Mouse (Mus musculus) fibroblast of lung, adult 2 months (primary cell): ENCODE data around the gene Tspan14.

Source experiments
- DNase-seq: peaks from one replicate; pipeline ENCODE4 v3.0.0-alpha.2; 2011; ENCODE audit warnings: low read depth

Gene Tspan14

GRCm38 (mm10) chr14:40975127-40975721 lies 8.6 kb upstream of the Tspan14 start:
- DNase-seq: no peak

- DNase-seq: no peak
Measured at GRCm38 (mm10) chr14:40968051-40968450, 1.4 kb upstream of the Tspan14 start.

DNA sequence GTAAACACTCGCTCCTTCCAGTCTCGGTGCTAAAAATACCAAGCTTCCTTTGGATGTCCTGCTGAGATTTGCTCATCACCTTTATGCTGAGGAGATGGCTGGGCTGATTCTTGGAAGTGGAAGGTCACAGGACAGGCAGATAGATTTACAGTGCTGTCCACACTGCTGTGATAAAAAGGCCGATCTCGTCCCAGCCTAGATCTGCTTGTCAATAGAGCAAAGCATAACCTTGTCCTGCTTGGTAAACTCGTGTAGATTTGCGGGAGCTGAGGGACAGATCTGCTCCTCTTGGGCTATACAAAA lies 942 bp upstream of the Tspan14 start:
- DNase-seq: no peak

DNA sequence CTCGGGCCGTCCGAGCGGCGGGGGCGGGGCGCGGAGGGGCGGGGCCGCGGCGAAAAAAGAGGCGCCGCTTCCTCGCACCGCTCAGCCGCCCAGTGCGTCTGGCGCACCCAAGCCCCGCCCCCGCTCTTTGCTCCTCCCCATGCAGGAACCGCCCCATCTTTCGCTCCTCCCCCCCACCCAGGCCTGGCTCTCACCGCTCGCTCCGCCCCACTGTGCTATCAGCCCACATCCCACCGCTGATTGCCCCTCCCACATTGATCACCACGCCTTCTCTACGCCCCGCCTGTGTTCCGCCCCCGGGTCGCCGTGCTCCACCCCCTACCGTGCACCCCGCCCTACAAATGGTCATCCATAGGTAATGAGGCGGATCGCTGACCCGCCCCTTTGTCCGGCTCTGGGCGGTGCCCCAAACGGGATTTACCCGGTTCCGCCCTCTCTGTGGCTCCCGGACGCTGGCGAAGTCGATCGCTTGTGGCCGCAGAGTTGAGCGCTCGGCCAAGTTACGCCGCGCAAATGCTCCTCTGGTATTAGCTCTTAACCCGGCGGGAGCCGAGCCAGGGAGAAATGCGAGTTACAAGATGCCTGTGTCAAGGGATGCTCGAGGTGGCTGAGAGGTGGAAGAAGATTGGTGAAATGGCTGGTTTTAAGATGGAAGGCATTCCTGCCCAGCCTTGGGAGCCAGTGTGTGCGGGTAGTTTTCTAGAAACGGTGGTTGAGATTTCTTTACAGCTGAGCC lies 423 bp upstream of the Tspan14 start:
- DNase-seq: peak; percentile 91

DNA sequence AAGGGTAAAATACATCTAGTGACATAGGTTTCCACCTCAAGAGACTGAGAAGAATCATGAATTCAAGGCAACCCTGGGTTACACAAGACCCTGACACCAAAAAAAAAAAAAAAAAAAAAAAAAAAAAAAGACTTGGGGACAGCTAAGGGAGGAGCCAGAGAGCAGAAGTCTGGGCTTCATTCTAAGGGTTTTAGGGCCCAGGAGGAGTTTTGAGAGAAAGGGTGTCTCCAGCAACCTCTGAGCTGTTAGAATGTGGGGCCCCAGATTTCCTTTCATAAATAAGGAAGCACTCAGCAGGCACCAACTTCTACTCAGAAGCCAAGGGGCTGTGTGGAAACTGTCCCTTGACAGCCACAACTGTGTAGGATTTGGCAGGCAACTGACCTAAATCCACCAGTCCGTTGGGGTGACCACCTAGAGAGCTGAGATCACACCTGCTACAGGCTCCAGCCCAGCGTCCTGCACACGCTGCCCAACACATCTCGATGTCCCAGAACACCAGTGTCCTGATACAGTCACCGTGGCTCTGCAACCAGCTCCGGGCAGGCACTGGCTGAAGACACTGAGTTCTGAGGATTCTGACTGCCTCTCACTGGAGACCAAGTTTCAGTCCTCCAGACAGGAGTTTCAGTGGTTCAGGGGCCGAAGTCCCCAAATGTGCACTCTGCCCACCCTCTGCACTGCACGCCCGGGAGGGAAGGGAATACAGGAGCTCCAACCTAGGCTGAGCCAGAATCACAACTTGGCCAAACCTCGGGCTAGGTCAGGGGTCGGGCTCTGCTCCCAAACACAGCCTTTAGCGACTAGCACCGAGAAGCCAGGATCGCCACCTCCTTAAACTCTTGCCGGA lies 875 bp downstream of the Tspan14 start:
- no peak for DNase-seq

GRCm38 (mm10) chr14:40964881-40965280 lies 1.7 kb downstream of the Tspan14 start:
- no peak for DNase-seq

DNA sequence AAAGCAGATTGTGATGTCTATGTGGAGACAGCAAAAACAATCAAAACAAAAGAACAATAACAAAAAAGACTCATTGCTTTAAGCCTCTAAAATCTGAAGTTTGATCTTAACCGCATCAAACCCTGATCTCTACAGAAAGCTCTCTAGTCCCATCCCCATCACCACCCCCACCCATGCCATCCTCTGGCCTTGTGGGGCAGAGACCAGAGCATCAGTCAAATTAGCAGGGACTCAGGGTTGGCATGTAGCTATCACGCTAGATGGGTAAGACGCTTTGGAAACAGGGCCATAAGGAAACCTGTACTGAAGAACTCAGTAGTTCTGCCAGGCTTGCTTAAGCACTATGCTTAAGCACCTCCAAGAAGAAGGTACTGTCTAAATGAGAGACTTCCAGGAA lies 2.4 kb downstream of the Tspan14 start:
- no peak for DNase-seq

DNA sequence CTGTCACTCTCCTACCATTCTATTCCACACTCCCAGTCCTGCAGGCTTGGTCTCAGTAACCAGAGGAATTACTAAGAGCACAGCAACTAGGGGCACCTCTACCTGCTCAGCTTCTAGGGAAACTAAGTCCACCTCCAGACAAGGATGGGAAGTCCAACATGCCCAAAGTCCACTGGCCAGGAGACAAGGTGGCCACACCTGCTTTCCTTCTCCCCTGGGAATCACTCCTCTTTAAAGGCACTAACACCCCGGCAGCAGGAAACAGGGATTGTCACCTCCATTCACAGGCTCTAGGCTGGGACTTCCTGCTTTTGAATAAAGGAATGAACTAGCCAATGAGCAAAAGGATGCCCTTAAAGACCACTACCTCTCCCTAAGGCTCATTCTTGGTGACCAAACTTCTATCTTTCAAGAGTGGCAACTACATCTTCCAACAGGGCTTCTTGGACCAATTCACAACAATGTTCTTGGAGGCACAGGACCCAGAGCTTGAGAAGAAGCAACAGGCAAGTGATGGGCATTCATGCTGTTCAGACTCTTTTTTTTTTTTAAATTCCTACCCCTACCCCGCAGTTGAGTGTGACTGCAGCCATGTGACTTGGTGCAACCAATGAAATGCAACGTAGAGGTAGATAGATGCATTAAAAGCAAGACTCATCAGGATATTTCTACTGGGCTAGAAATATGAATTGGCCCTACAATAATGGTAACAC lies 3.0 kb downstream of the Tspan14 start:
- DNase-seq: no peak

GRCm38 (mm10) chr14:40962365-40963290 lies 4.0 kb downstream of the Tspan14 start:
- DNase-seq: no peak

DNA sequence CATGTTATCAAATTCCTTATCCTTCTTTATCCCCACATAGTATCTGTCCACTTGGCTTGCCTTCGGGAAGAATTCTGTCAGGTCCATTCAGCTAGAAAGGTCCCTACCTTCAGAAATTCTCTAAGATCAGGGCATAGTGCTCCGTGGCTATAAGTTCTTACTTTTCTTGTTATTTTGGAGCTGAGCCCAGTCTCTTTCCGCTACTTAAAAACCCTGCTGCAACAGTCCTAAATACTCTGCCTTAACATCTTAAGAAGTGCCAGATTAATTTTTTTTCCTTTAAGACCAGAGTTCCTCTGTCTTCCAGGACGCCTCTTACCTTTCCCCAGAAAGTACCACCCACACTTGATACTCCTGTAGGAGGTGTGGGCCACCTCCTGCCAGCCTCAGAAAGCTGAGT lies 6.4 kb downstream of the Tspan14 start:
- no peak for DNase-seq

DNA sequence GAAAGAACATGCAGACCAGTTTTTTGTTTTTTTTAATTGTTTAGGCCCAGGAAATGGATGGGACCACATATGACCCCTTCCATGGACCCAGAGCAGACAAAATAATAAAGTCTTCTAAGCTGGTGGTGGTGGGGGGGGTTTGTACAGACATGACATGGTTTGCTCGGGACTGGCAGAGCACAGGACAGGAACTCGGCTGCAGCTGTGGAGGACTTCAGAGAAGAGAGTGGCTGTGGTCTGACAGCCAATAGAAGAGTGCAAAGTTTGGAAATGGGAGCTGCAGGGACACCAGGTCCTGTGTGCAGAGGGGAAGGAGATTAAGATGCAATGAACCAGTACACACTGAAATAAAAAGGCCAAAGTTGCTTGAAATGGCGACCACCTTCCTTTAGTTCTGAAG lies 7.0 kb downstream of the Tspan14 start:
- DNase-seq: no peak

DNA sequence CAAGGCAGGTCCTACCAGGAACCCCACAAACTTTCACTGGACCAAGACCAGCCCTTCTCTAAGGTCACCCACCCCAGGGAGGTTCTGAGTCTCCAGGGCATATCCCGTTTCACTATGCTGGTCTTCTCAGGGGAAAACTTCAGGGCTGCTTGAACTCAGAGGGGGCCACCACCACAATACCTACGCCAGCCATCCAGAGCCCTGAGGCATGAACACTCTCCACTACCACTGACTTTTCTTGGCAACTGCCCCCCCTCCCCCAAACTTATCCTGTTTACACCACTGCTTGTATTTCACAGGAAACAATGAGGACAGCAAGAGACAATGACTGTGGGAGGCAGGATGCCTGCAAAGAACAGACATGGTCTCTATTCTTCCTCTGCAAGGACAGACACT lies 7.6 kb downstream of the Tspan14 start:
- no peak for DNase-seq

DNA sequence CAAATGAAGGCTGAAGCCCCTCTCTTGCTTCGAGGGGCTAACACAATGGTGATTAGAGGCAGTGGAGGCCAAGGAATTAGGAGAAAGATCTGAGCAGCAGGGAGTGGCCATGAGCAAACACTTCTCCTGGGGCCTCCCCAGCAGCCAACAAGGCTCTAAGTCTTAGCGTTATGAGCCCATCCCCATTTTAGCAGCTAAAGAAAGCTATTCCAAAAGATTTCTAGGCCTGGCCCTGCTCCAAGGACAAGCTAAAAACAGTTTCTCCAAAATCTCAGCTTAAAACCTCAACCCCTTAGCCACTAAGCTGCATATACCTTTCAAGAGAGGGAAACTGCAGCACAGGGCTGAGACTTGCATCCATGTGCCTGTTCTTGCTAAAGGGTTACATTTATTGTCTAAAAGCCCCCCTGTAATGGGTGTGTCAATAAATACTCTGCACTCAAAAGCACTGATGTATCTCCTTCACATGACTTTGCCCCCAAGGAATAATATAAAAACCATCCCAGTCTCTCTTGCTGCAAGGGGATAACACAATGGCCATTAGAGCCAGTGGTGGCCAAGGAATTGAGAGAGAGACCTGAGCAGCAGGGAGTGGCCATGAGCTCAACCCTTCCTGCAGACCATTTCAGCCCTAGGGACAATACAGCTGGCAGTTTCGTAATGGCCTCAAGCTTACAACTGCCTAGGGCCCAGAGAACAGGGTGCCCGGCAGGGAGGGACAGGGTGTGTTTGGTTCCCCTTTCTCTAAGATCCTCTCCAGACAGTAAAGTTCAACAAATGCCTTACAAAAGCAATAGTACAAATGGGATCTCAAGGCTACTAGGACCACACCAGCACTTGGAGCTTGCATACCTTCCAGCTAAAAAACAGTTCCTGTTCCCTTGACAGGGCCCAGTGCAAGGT lies 8.3 kb downstream of the Tspan14 start:
- no peak for DNase-seq

GRCm38 (mm10) chr14:40957607-40958006 lies 9.0 kb downstream of the Tspan14 start:
- no peak for DNase-seq

DNA sequence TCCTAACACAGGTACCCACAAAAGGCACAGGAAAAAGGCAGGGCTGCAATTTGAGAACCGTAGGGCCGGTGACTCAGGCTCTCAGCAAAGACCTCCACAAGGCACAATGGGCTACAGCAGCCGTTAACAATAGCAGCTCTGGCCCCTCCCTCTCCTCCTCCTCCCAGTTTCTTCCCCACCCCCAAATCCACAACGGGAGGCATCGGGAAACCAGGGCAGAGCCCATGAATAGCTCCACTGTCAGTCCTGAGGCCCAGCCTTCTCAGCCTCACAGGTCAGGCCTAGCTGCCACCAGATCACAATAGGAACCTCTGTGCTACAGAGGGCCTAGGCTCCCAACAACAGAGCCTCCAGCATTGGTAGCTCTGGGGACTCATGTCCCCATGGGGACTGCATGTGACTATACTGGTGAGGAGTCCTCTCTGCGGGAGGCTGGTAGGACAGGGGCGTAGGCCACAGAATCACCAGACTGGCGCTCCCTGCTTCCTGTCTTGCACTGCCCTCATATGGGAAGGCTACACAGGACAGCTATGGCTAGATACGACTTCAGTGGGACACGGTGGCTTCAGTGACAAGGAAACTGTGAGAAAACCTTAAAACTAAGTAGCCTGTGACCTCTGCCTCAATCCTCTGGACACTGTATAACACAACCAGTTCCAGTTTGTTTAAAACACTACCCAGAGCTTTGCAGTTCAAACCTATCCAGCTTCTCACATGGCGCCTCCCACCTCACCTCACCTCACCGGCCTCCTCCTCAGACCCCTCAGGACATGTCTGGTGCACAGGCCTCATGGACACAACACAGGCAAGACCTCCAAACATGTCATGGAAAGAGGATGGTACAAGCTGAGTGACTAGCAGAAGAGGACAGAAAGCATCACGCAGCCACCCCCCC lies 10.1 kb downstream of the Tspan14 start:
- peak; percentile 70 for DNase-seq

GRCm38 (mm10) chr14:40955596-40956251 lies 10.9 kb downstream of the Tspan14 start:
- DNase-seq: no peak

- no peak for DNase-seq
Measured at GRCm38 (mm10) chr14:40955146-40955545, 11.5 kb downstream of the Tspan14 start.

DNA sequence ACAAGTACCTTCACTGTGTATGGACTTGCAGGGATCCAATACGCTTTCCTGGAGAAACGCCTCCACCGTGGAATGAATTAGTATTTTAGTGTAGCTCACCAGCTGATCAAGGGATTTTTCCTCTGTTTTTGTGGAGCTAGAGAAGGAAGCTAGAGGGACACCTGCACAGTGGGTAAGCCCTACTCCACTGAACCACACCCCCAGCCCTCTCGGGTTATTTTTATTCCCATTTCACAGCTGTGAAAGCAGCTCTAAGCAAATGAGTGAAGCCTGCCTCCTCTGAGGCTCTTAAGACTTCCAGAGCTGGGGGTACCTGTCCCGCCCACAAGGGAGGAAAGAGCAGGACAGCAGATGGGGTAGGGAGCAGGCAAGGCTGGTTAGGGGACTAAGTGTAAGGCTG lies 13.2 kb downstream of the Tspan14 start:
- DNase-seq: no peak

GRCm38 (mm10) chr14:40952715-40953114 lies 13.9 kb downstream of the Tspan14 start:
- DNase-seq: no peak
